Mouse (Mus musculus): Measurements from ENCODE around the gene Napb.

Napb gene

DNA sequence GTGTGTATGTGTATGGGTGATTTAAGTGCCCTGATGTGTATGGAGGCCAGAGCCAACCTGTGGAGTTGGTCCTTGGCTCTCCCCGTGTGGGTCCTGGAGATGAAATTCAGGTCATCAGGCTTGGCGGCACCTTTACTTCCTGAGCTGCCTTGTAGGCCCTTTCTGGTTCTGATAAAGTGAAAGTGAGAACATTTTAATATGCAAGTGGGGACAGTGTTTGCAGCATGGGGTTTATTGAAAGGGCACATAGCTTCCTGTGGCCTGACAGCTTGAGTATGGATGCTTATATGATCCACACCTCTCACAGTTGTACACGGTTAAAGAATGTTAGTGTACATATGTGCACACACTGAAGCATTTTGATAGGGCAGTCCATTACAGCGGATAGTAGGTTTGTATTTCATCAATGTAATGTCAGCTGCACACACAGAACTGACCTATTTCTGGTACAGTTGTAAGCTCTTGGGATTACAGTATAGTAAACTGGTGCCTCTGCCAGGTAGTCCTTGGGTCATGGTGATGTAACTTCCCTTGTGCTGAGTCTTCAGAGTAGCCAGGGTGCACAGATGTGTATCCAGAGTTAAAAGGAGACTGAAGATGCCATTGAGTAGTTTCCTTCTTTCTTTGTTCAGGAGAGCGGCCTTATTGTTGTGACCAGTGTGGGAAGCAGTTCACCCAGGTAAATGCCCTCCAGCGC is 42.7 kb downstream of the Napb start:
- DNase-seq (ENCODE audit: inconsistent age in 2 of 2, low spot score in 1 of 2) = peak in 1 of 2 experiments; percentile 48

DNA sequence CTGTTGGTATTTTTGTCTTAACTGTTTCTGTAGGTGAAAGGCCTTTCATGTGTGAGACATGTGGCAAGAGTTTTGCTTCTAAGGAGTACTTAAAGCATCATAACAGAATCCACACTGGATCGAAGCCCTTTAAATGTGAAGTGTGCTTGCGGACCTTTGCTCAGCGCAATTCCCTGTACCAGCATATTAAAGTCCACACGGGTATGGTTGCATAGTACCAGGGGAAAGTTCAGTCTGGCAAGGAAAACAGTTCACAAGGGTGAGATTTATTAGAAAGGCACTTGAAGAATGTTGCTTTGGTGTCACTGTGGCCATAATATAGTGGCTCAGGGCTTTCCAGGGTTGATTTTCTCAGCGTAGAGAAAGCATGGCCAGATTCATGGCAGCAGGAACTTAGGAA is 44.3 kb downstream of the Napb start:
- DNase-seq (ENCODE audit: inconsistent age in 2 of 2, low spot score in 1 of 2) = no peak

DNA sequence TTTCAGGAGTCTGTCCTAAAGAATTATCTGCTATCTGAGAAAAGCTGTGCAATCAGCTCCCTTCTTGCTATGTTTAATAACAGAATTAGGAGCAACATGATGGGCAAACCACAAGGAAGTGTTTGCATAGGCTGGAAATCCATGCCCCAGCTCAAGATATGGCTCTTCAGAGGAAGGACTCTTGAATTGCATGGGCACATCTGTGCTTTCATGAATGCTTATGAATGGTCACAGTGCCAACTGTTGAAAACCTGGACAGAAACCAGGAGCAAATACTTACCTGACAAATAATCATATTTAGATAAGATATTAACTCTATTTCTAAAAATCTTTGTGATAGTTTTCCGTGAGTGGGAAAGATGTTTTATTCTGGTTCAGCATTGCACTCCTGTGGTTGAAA is 45.4 kb downstream of the Napb start:
- no peak for DNase-seq (ENCODE audit: inconsistent age in 2 of 2, low spot score in 1 of 2)

DNA sequence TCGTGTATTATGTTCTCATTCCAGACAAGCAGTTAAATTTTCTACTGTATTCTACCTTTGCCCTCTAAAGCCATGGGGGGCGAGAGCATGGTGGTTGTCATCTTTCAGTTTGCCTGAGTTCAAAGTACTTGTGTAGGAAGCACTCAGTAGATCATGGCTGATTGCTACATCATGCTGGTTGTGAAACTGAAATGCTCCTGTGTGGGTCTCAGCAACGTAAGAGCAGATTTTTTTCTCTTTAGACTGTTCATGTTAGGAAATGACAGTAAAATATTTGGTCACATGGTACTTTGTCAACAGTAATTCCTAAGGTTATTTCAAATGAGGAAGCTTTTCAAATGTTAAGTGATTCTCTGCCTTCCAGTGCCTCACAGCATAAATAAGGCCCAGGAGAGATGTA is 46.6 kb downstream of the Napb start:
- peak in 1 of 2 experiments; percentile 50 for DNase-seq (ENCODE audit: inconsistent age in 2 of 2, low spot score in 1 of 2)

DNA sequence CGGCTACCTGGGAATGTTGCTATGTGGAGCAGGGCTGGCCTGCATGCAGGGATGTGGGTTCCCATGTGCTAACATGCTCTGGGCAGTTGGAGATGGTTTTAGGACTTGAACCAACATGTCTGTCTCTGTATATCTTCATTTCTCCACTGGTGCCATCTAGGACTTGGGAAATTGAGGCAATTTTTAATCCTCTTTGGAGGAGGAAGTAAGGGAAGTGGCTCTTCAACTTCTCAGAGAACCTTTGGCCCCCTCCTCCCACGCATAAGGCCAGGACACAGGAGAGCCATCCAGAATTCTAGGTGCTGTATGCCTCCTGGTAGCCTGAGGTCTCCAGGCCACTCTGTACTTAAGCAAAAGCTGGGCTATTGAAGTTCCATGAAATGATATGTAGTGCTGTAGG is 47.3 kb downstream of the Napb start:
- no peak for DNase-seq (ENCODE audit: inconsistent age in 2 of 2, low spot score in 1 of 2)

DNA sequence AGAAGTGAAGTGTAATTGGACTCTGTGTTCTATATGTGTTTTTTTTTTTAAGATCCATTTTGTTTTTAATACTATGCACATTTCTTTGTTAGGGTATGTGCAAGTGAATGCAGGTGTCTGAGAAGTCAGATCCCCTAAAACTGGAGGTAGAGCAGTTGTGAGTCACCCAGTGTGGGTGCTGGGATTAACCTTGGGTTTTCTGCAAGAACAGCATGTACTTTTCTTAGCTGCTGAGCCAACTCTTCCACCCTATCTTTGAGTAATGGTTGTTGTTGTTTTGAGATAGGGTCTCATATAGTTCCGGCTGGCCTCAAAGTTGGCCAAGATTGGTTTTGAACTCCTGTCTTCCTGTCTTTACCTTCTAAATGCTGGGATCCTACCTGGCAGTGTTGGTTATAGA is 49.2 kb downstream of the Napb start:
- peak; percentile 71 to 73 for DNase-seq (ENCODE audit: inconsistent age in 2 of 2, low spot score in 1 of 2)

DNA sequence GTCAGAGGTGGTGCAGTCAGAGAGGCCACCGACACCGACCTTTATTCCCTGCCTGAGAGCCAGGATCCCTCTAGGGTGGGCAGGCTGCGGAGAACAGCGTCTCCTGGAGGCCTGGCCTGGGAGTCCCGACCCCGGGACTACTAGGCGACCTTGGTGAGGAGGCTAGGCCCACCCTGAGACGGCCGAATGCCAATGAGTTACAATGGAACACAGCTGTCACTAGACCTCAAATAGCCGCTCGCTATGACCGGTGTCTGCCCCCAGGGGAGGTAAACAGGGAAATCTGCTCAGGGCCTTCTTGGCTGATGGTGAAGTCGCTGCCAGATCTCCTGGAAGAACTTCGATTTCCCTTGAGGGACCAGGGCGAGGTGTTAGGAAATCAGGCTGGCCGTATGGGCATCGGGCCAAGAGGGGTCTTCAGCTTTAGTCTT is 50.8 kb downstream of the Napb start:
- DNase-seq (ENCODE audit: inconsistent age in 2 of 2, low spot score in 1 of 2) = peak in 1 of 2 experiments; percentile 79

DNA sequence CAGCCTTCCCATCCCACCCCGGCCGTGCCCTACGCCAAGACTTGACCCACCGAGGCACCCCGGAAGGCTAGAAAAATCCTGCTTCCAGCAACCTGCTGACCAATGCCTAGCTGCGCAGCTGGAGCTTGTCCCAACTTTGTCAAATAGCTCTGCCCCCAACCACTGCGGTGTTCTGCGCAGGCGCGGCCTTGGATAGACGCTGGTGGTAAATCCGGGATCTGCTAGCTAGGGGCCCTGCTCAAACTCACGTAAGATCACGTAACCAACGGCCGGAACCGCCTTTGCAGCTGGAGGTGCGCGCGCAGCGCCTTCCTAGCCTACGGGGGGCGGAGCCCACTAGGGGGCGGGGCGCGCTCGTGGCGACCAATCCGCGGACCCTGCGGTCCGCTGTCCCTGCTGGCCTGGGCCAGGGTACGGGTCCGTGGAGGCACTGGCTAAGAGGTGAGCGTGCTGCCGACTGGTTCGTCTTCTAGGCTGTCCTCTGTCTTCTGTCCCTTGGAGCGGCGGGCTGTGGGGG is 51.4 kb downstream of the Napb start, which contains the start of gene Gzf1:
Gzf1 (plus strand) TSS at position 249 of the 517 bp plus-strand sequence.
- peak; percentile 100 for DNase-seq (ENCODE audit: inconsistent age in 2 of 2, low spot score in 1 of 2)

DNA sequence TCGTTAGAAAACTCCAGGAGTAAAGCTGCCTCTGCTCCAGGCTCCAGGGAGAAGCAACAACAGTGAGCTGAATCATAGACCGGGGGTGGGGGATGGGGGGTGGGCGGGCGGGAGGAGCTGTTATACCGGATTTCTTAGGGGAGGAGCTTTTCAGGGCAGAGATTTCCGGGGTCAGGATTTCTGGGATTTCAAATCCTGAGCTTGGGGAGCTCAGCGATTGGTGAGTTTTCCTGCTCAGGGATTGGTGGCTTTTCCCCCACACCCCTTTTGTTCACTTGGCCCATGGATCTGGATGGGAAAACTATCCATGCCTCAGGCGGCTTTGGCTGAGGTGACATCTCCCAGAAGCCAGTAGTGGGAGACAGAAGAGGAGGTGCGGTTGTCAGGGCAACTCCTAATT is 52.9 kb downstream of the Napb start:
- peak; percentile 82 to 89 for DNase-seq (ENCODE audit: inconsistent age in 2 of 2, low spot score in 1 of 2)

DNA sequence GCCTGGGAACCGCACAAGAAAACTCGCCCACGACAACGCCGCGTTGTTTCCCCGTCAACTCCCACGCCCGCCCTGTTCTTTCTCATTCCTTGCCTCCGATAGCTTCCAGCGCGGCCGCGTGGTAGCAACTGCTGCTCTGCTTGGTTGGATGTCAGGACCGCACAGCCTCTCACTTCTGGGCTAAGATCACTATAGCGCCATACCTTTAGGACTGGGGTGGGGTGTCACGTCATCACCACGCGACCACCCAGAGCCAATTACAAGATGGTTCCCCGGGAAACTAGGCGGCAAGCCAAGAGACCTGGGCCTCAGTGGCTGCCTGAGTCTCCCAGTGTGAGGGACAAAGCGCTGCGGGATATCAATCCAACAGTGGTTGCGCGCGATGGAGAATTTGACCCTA is 54.5 kb downstream of the Napb start:
- peak; percentile 79 to 90 for DNase-seq (ENCODE audit: inconsistent age in 2 of 2, low spot score in 1 of 2)

DNA sequence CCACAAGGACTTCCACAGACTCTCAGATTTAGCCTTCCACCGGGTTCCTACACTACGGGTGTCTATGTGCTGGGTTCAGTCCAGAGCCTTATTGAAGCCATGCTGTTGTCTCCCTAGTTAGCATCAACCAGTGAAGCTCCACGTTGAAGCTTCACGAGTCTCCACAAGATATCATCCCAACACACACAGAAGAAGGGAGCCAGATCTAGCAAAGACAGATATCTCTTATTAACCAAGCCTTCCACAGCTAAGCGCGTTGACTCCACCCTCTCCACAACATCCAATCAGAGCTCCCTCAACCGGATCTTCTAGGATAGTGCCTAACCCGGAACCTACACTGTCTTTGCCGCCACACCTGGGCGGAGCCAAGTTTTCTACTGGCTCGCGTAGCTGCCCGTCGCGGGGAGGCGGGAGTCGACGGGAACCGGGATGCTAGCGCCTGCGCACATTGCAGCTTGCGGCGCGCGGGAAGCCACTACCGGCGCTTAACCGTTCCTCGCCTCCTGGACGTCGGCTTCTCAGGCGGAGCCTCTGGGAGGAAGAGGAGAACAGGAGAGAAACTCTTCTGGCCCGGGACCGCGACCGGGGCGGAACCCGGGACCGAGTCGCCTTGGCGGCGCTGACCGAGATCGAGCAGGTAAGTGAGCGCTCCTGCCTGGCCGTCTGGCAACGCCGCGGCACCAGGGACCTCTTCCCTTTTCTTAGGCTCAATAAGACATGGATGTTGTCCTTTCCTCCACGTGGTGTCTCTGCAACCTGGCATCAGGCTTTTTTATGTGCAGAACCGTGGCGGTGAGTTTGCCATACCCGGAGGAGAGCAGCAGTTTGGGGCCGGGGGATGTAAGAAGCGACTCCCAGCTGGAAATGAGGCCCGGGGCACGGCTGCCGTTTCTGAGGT is 59.8 kb downstream of the Napb start, which contains the start of gene Nxt1:
Nxt1 (plus strand) TSS at position 403 of the 898 bp plus-strand sequence.
- peak; percentile 99 to 100 for DNase-seq (ENCODE audit: inconsistent age in 2 of 2, low spot score in 1 of 2)

DNA sequence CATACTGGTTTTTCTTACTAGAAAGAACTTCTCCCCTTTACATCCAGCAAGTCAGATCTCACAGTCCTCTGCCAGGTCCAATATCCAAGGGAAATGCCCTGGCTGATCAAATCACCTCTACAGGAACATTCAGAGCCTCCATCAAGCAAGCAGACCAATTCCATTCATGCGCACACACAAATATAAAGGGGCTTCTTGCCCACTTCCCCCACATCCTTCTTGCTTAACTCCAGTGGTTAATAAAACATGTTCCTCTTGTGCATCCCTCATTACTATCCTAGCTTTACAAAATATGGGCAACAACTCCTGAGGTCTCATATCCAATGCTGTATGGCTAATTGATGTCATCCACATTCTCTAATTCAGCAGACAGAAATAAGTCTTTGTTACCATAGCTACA is 68.8 kb downstream of the Napb start:
- DNase-seq (ENCODE audit: inconsistent age in 2 of 2, low spot score in 1 of 2) = no peak

DNA sequence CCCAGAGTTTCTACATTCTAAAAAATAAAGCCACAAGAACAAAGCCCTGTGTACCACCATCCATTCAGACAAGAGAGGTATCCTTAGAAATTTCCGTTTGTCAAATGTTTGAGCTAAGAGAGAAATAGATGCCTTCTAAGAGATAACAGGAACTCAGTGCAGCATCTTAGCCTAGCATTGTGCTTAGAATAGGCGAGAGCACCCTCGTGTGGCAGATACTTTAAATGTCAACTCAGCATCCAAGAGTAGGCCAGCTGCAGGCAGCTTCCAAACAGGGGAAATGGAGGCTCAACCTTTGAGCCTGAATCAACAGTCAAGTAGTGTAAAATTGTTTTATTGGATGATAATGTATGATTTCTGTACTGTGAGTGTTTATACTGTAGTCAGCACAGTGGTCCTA is 77.3 kb downstream of the Napb start:
- peak; percentile 61 to 88 for DNase-seq (ENCODE audit: inconsistent age in 2 of 2, low spot score in 1 of 2)

DNA sequence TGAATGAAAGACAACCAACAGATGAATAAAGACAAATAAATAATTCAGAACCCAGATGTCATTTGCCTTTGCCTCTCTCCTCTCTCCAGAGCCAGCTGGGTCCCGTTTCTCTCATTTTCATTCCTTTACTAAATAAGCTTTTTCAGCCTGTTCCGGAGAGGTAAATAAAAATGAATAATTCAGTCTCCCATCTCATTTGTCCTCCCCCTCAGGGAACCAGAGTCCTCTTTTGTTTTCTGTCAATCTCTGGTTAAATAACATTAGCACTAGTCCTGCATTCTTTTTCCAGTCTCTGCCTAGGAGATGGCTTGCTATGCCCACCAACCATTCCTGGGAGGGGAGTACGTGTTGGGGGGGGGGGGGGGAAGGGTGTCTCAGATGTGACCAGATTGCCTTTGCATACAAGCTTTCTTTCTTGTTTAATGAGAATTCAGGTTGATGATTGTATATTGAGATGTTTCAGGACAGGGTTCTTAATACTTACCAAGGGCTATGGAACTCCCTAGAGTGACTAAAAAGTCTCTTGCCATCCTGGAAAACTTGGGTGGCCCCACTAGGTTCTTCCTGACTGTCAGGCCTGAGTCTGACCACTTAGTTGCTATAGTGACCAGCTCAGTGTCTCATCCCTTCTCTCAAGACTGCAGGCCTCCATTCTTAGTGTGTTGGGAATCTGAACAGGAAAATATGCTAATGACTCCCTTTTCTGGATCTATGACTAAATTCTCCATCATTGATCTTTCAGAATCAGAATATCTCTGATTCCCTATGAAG is 81.5 kb downstream of the Napb start:
- DNase-seq (ENCODE audit: inconsistent age in 2 of 2, low spot score in 1 of 2) = no peak

DNA sequence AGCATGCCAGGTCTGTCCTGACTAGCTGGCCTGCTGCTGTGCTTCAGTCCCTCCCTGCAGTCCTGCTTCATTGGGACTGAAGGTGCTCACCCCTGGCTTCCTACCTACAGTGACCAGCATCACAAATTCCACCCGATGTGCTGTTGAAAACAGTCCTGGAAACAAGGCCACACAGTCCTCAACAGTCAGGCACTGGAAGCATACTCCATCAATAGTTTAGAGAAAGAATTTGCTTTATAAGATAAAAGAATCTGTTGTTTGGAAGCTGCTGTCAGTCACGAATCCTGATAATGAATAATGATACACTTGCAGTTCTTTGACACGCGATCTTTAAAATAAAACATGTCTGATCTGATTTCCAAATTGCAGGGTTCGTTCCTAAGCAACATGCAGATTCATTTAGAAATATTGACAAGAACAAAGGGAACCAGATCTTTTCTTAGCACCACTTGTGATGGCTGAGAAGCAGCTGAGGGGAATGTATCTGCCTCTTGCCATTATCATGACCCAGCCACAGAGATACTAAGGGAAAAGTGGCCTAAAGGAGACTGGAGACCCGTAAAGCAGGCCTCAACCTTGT is 87.8 kb downstream of the Napb start:
- no peak for DNase-seq (ENCODE audit: inconsistent age in 2 of 2, low spot score in 1 of 2)

Data from adrenal gland, adult (tissue).